Mouse (Mus musculus) brain, embryonic 14.5 days (tissue): ENCODE data around the gene Slc43a1.
A peak's percentile ranks its signal among the peaks of the same experiment; 100 is the strongest.

Experiments
- CTCF ChIP-seq: fragments of 200-500 bp; IDR thresholded peaks from 2 replicates; pipeline ENCODE4 v1.5.1; 2012; ENCODE audit warnings: inconsistent platforms, mild to moderate bottlenecking, moderate library complexity, borderline replicate concordance; ENCODE audit not compliant: insufficient read depth, insufficient read length; ENCODE audit errors: extremely low read depth
- POLR2A ChIP-seq: fragments of 200-500 bp; IDR thresholded peaks from 2 replicates; pipeline ENCODE4 v1.6.1; 2012; ENCODE audit warnings: mild to moderate bottlenecking, inconsistent platforms, borderline replicate concordance; ENCODE audit not compliant: poor library complexity, insufficient read depth, insufficient read length, severe bottlenecking; ENCODE audit errors: extremely low read depth

DNA sequence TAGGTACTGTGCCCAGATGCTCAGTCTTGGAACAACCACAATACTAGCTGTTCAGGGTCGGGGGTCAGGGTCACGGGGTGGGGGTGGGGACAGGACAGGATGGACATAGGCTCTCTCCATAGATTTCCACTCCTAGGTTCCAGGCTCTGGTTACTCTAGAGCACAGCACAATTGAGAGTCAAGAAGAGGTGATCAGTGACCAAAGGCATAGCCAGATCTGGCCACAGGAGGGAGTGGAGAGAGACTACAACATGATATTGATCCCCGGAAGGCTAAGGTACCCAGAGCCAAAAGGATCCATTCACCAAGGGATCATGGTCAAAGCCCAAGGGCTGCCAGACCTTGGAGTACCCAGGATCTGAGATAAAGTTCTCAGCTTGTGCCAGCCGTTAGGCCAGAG, 46.0 kb downstream of the Slc43a1 start:
- TF ChIP-seq CTCF (0 out of 2 replicates have a peak, but pooled peaks have one; percentile 0), POLR2A (no peak)
